Mouse (Mus musculus) left cerebral cortex, adult 8-10 months (tissue): Measurements from ENCODE around the gene Slmap. TPM values are rescaled to one million over a fixed set of nuclear protein-coding genes. Genes with fewer than 3 reads are reported as not detected.
"Not testable (repeated sequence)": the region's sequence is repeated elsewhere in the genome, so short reads cannot be mapped to it uniquely, and the experiment has no call there.

Experiments
- DNase-seq, 2 experiments: peaks; one replicate each; pipeline ENCODE4 v3.0.0; 2022; ENCODE audit warnings: low spot score in 2 of 2
- total RNA-seq, 4 experiments: library from RNA; stranded (reverse); gene quantifications; 2 replicates each; pipeline ENCODE4 v1.2.4; 2022

The Slmap gene
- total RNA-seq, 4 experiments from 2014 or later, result 111 to 125 (median 119) TPM

DNA sequence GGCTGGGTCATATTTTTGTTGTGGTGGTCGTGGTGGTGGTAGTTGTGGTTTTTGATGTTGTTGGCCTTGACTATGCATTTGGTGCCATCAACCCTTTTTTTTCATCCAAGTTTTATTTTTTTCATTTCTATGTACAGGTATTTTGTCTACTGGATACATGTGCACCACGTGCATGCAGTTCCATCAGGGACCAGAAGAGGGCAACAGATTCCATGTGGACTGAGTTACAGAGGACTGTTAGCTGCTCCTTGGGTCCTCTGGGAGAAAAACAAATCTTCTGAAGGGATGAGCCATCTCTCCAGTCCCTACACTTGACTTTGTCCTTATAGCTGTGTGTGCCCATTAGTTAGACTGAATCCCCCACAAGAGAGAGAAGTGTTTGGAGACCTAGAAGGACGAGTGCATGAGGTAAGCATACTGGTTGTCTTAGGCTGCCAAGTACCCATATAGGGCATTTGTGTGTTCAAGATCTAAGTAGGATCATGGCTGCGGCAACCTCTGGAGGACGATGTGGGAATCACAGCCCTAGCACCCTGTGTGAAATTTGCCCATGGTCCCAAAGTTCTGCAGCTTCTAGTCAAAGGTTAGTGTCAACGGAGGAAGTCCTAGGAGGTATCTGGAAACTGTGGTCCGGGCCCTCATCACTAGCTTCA lies 136.1 kb downstream of the Slmap start:
- DNase-seq, result no peak

DNA sequence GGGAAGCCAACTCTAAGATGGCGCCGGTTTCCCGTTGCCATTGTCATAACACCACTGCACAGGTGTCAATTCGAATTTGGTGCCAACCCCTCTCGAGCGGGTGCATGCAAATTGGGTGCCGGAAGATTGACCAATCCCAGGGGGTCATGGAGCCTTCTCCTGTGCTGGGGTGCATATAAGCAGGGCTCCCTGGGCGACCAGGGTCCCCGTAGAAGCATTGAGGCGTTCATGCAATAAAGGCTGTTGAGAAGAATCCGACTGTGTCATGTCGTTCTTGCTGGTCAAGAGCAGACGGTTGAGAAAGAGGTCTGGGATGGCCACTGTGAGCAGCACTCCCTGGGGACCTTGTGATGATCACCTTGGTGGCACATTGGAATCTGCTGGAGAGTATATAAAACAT lies 142.9 kb downstream of the Slmap start:
- no peak for DNase-seq

DNA sequence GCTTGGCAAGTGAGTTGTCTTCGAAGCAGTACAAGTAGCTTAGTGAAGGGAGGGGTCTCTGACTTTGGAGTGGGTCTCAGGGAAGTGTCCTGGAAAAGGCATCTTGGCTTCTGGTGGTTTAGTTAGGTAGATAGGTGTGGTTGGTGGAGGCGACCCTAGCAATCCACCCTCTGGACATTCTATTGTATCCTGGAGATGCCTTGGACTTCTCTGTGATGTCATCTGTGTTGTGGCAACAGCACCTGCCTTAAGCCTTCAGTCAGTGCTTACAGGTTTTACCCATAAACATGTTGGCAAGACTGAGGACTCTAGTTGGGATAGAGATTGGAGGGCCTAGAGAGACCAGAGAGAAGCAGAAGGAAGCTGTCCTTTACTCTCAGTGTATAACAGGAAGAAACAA lies 145.8 kb downstream of the Slmap start:
- not testable (repeated sequence) for DNase-seq

DNA sequence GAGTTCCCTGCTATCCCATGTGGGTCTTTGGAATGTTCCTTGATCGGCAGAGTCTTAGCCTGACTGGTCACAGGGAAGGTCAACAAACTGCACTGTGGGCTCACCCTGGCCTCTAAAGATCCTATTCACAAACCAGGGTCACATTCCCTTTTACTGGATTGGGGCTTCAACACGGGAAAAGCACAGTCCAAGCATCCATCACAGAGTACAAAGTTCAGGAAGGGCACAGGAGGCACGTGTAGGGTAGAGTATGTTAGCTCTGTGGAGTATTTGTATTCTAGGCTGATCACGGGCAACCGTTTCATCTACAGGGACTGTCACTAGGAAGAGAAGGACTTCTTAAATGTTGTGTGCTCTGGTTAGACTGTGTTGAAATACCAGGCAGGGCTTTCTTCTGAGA lies 147.7 kb downstream of the Slmap start:
- not testable (repeated sequence) for DNase-seq

DNA sequence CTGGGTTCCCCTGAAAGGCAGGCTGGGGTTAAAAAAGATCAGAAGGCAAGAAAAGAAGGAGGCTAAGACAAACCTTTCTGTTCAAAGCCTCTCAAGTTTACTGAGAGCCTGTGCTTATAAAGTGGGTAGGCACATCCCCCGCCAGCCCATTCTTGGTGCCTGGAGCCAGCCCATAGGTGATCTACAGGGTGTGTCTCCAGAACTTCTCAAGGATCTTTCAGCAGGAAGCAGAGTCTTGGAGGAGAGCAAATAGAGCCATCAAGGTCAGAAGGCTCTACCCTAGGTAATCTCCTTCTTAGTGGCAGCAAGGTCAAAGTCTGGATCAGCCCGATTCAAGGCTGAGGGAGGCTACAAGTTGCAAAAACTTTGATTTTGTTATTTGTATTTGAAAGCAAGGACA lies 149.1 kb downstream of the Slmap start:
- DNase-seq, result not testable (repeated sequence)

DNA sequence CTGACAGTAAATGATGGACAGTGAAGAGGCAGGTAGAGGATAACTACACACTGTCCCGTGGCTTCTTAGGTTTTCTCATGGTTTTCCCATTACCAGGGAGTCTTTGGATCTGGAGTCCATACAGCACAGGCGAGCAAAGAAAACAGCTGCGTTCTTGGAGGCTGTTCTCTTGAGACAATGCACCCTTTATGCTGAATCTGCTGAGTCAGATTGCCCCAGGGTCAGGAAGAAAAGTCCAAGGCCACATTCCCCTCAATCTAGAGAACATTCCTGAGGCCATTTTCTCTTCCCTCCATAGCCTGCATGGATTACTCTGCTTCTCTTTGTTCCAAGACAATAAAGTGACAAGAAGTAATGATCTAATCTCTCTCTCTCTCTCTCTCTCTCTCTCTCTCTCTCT lies 155.7 kb downstream of the Slmap start:
- no peak for DNase-seq

DNA sequence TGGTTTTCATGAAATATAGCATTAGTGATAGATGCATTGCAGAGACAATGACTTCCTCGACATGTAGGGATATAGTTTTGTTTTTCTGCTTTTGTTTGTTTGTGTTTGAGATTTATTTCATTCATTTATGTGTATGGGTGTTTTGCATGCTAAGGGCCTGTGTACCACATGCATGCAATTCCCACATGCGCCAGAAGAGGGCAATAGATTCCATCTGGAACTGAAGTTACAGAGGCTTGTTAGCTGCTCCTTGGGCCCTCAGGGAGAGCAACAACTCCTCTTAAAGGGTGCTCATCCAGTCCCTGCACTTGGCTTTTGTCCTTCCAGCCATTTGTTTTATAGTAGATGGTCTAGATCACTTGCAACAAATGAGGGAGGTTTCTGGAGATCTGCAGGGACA lies 158.1 kb downstream of the Slmap start:
- peak in 1 of 2 experiments; percentile 27 for DNase-seq

Other genes starting within 250 kb of the Slmap start
- 10 to 100 TPM; 25.5 to 29.8 (median 27.5) TPM for gene Dennd6a, start 38.9 kb upstream of the Slmap start, total RNA-seq
- gene Arf4, start 103.1 kb upstream of the Slmap start, total RNA-seq, result 100 to 1,000 TPM; 107 to 114 (median 112) TPM
- gene Pde12, start 135.0 kb upstream of the Slmap start, total RNA-seq, result 1 to 10 TPM; 8.5 to 9.9 (median 9.2) TPM
- gene Dnah12, start 158.3 kb upstream of the Slmap start, total RNA-seq, result under 1 TPM; 0.25 to 0.72 (median 0.50) TPM